Mouse (Mus musculus) thymus, postnatal 36 days (tissue): ENCODE measurements around the gene Itgb3.
"Not testable (repeated sequence)": the region's sequence is repeated elsewhere in the genome, so short reads cannot be mapped to it uniquely, and the experiment has no call there.

Experiments used
- DNase-seq, 2 experiments: peaks; one replicate each; pipeline ENCODE4 v3.0.0; 2022; ENCODE audit warnings: mixed read lengths in 2 of 2

Itgb3 gene

GRCm38 (mm10) chr11:104607491-104608245 lies at the start of gene Itgb3:
Itgb3 (plus strand) TSS chr11:104608000.
- peak; percentile 75 to 80 for DNase-seq

DNA sequence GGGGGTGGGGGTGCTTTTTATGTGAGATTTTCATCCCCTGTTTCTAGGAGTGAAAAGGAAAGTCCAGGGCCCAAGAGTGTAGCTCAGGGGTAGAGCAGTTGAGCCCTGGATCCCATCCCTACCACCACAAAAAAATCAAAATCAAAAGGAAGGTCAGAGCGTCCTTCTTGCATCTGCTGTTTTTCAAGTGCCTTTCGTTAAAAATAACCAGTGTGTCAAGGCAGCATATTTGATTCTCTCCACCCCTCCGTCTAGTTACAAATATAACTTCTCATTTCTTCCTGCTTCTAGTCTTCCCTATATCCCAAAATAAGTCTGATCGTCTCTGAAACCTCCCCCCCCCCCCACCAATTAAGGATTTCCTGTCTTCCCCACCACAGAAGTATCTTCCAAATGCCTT lies 49.7 kb upstream of the Itgb3 start:
- no peak for DNase-seq

GRCm38 (mm10) chr11:104558651-104559403 lies 49.0 kb upstream of the Itgb3 start:
- no peak for DNase-seq

- no peak for DNase-seq
These were observed 46.8 kb upstream of the Itgb3 start for GRCm38 (mm10) chr11:104560971-104561370.

GRCm38 (mm10) chr11:104563496-104563895 lies 44.3 kb upstream of the Itgb3 start:
- no peak for DNase-seq

- DNase-seq, result no peak
These were observed 42.6 kb upstream of the Itgb3 start for GRCm38 (mm10) chr11:104565172-104565571.

DNA sequence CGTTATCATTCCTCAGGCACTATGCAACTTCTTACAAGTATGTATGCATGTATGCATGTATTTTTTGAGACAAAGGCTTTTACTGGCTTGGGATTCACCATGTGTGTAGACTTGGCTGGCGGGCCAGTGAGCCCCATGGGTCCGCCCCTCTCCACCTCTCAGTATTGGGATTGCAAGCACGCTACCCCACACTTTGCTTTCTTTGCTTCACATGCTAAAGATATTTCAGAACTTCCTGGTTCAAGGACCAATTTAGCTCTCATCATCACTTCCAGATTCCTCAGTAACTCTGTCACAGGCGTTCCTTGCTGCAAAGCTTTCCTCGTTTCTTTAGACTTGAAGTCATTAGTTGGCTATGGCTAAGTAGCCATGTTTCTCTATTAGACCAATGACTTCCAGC lies 41.7 kb upstream of the Itgb3 start:
- DNase-seq, result no peak

- no peak for DNase-seq
These were observed 41.0 kb upstream of the Itgb3 start for GRCm38 (mm10) chr11:104566796-104567195.

- no peak for DNase-seq
These were observed 40.1 kb upstream of the Itgb3 start for GRCm38 (mm10) chr11:104567736-104568135.

DNA sequence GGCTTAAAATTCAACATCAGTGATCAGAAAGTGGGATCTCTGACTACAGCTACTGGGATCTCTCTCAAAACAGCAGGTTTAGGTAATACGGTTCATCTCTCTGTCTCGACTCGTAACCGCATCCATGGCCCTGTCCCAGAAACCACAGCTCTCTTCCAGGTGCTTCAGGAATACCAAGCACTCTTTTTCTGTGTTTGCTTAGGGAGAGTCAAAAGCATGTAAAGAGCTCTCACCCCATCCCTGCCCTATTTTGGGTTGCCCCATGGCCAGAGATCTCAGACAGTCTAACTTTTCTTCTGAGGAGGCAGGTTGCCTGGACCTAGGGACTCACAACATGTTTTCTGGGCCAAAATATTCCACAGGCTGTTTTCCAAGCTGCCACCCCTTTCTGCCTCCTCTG lies 39.5 kb upstream of the Itgb3 start:
- no peak for DNase-seq

GRCm38 (mm10) chr11:104570515-104570914 lies 37.3 kb upstream of the Itgb3 start:
- DNase-seq, result not testable (repeated sequence)

DNA sequence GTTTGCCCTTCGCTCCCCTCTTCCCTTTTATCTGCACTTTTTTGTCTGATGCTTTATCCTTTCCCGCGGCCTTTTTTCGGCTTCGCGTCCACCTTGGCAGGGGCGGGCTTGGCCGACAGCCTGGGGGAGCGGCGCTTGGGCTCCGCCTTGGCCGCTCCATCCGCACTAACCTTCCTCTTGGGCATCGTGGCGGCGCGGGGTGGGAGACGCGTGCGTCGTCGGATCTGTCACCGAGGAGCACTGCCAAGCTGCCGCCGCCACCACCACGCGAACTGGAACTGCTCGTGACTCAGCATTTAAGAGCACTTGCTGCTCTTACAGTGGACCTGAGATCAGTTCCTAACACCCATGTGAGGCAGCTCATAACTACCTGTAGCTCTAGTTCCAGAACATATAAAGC lies 36.4 kb upstream of the Itgb3 start:
- not testable (repeated sequence) for DNase-seq

DNA sequence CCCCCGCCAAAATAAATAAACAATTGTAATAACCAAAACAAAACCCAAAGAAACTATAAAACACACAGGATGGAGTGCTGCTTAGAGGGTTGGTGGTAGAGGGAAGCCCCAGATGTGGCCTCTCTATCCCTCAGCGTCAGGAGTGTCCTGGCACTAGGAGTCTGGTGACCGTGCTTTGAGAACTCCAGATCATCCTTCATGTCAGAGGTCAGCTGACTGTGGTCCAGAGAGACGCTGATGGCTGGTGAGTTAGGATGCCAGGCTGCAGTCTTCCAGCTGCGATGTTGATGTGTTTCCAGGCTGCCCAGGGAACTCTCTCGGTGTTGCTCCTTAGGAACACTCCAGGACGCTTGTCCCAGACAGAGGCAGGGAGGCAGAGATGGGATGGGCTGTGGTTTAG lies 35.7 kb upstream of the Itgb3 start:
- DNase-seq, result no peak

DNA sequence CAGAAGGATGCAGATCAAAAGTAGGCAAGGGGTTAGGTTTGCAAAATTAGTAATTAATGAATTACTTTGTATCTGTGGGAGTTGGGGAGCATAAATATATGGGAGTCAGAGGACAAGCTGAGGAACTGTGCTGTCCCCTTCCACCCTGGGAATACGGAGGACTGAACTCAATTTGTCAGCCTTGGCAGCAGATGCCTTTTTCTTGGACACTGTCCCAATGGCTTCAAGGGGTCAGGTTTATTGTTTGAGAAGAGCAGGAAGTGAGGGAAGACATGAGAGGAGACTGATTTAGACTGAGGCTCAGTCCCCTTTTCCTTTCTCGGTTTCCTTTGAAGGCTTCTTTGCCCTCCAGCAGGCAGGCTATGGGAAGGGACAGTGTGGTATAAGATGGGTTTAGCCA lies 35.2 kb upstream of the Itgb3 start:
- no peak for DNase-seq

DNA sequence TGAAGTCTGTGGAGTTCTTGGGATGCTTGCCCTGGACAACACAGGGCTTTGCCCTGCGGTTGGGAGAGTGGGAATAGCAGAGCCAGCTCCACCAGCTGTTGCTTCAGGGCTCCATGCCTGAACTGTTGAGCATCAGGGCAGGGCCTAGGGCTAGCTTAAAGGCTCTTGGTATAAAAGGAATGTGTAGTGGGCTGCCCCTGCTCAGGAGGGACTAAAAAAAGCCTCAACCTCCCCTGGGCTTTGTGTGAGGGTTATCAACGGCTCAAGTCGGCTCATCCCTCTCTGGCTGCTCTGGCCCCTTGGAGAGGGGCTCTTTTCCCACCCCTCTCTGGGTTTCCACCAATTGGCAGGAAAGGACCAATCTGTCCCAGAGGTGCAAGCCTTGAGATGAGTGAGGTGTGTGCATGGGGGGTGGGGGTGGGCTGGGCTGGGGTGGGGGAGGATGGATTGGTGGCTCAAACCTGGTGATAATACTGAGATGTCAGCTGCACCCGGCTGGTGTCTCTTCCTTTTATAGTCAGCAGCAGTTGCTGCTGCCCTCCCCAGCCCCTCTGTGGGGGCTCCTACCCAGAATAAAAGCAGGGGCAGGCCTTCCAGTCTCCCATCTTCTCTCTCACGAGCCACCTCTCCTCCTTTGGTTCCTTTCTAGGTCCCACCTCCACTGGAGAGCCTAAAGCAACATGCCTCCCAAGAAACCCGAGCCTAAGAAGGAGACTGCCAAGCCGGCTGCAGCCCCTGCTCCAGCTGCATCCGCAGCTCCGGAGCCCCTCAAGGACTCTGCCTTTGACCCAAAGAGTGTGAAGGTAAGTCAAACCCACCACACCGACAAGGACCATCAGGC lies 30.8 kb upstream of the Itgb3 start:
- no peak for DNase-seq

- no peak for DNase-seq
These were observed 29.7 kb upstream of the Itgb3 start for GRCm38 (mm10) chr11:104578074-104578473.

DNA sequence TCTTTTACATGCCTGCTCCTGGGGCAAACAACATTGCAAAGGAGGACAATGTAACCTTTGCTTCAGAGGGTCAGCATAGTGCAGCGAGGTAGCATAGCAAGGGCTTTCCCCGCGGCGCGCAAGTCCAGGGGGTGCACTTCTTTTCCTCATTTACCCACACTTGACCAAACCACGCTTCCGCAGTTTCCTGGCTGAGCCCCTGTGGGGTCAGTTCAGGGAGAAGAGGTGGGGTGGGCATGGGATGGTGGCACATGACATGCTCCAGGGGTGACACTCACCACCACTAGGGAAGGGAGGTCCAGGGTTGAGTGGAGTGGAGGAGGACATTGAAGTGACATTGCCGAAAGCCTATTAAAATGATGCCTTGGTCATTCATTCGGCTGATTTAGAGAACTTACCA lies 28.7 kb upstream of the Itgb3 start:
- DNase-seq, result no peak

DNA sequence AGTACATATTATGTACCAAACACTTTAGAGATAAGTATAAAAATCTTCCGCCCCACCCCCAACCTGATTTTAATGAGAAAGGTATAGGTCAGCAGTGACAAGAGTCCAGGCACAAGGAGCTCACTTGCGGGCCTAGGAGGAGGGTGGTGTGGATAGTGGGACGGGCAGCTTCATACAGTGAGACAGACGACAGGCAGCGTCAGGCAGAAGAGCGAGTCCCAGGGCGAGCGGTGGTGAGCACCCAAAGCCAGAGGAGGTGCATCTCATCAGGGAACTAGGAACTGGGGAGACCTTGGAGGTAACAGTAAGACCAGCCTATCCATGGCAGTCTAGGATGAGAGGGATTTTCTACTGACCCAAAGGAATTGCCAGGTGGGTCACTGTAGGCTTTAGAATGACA lies 28.2 kb upstream of the Itgb3 start:
- DNase-seq, result no peak

DNA sequence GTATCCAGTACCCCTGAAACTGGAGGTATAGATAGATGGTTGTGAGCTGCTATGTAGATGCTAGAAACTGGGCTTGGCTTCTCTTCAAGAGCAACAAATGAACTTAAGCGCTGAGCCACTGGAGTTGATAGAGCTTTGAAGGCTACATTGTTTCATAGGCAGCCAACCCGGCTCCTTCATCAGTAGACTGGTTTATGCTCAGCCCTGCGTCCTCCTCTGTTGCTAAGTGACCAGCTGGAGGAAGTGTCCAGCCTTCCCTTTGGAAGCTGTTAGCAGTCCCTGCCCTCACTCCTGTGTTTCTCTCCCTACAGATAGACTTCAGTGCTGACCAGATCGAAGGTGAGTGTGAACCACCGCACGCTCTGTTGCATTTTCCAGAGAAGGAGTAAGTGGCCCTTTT lies 27.7 kb upstream of the Itgb3 start:
- DNase-seq, result no peak

DNA sequence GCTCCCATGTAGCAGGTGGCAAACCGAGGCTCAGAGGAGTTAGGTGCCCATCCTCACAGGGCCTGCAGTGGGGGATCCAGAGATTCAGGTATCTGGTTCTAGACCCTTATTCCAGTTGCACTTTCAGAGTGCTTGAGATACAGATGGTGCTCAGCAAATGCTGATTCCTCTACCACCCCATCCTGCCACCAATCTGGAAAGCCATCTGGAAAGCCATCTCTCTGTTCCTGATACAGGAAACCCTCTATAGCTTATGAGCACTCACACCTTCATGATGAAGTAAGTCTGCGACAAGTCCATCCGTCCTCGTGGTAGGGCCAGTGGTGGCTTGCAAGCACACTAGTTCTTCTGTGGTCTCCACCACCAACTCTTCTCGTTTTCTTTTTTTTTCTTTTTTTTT lies 27.2 kb upstream of the Itgb3 start:
- DNase-seq, result no peak

DNA sequence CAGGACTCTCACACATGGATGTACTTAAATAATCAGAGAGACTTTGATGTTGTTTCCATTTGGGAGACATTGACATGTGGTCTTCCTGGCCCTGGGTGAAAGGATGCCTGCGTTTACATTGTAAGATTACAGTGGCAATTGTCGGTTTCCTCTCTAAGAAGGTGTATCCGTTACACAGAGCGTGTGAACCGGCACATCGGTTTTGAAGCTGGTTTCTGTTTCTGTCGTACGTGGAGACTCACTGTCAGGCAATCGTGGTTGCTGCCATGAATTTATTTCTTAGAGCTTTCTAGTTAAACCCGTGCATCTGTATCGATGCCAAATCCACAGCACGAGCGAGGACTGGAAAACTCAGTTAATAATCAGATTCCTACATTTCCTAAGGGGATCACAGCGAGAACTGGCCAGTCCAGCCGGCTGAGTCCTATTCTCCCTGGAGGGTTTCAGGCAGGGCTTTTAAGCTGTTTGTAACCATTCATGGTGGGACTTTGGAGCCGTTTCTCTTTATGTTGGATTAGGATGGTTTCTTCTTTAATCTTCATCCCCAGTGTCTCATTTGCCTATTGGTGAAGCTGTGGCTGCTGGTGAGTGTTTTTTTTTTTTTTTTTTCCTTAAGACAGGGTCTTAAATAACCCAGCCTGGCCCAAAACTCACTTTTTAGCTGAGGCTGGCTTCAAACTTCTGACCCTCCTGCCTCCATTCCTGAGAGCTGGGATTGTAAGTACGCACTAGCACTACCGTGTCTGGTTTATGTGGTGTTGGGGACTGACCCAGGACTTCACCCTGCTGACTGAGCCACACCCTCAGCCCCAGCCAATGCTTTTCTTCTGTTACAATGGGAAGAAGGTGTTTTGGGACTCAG lies 26.1 kb upstream of the Itgb3 start:
- peak; percentile 33 to 42 for DNase-seq

- no peak for DNase-seq
These were observed 25.5 kb upstream of the Itgb3 start for GRCm38 (mm10) chr11:104582308-104582606.
